Mouse (Mus musculus) cerebellum, adult 18-20 months (tissue): ENCODE data around the gene Cyp2c65.
"Not testable (repeated sequence)": the region's sequence is repeated elsewhere in the genome, so short reads cannot be mapped to it uniquely, and the experiment has no call there.

Experiments used
- DNase-seq, 2 experiments: peaks; one replicate each; pipeline ENCODE4 v3.0.0; 2021

Gene Cyp2c65

DNA sequence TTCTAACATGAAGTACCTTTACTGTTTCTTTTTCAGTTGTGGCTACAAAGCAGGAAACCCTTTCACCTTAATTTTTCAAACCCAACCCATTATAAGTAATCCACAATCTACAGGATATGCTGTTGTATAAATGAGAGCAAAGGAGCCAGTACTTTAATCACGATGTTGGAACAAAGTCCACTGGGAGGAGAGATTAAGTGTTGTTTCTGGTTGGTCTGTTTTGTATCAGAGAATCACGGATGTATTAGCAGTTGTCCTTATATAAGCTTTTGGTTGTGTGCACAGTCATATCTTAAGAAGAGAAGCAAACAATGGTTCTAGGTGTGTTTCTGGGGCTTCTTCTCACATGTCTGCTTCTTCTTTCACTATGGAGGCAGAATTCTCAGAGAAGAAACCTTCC lies at the start of gene Cyp2c65:
TSS of gene Cyp2c65 (plus strand) at position 297 of the 400 bp plus-strand sequence.
- no peak for DNase-seq

GRCm38 (mm10) chr19:39057928-39058327 lies 2.9 kb upstream of the Cyp2c65 start:
- no peak for DNase-seq

DNA sequence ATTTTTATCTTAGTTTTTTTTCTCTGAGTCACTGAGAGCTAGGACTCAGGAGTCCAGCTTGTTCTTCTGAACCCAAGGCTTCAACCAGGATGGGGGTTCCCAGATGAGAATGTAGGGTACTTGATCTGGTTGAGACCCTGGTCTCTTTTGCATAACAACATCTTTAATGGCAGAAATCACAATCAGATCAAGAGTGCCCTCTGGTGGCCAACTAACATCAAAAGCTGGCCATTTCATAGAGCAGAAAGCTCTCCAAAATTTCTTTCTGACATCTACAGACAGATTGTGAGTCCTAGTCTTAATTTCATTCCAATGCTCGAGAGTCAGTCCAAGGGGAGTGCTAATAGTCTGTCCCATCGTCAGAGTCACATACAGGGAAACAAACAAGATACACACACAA lies 38.0 kb downstream of the Cyp2c65 start:
- not testable (repeated sequence) for DNase-seq

DNA sequence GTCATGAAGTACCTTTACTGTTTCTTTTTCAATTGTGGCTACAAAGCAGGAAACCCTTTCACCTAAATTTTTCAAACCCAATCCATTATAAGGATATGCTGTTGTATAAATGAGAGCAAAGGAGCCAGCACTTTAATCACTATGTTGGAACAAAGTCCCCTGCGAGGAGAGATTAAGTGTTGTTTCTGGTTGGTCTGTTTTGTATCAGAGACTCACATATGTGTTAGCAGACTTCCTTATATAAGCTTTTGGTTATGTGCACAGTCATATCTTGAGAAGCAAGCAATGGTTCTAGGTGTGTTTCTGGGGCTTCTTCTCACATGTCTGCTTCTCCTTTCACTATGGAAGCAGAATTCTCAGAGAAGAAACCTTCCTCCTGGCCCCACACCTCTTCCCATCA lies 52.8 kb downstream of the Cyp2c65 start, which contains the start of gene Cyp2c66:
TSS of gene Cyp2c66 (plus strand) at position 255 of the 400 bp plus-strand sequence.
- DNase-seq = no peak
